Mouse (Mus musculus): ENCODE results near the gene Foxp1. TPM values are rescaled to one million over a fixed set of nuclear protein-coding genes. Genes with fewer than 3 reads are reported as not detected.

Foxp1 gene
- polyA plus RNA-seq, 1 experiment from 2014 or later = 121 TPM

DNA sequence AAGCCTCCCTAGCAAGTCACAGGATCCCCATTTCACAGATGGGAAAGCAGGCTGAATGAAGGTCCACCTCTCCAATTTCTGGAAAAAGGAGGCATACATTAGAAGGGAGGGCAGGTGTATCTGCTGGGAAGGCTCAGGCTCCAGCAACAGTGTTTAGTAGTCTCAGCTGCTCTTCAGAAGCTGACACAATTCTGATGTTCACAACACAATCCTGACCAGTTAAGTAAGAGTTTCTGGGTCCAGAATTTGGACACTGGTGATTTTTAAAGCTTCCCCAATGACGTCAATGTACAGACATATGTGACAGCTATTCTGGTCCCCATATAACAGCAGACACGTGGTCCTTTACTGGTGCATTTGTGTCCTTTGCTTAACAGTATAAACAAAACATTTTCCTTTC, 169.1 kb downstream of the Foxp1 start:
- DNase-seq (ENCODE audit: low spot score) (no peak), ATAC-seq (no peak)
- Histone ChIP-seq H3K27ac (ENCODE audit: low read length) (no peak overlapping the region), H3K4me1 (ENCODE audit: insufficient read depth, low read depth, low read length) (no peaks in the 10 kb centered on the region), H3K9ac (replicated peaks; ENCODE audit: low read depth) (no peak overlapping the region), H3K9me3 (ENCODE audit: low read length) (no peaks in the 10 kb centered on the region), H3K4me2 (replicated peaks; ENCODE audit: low read depth, low read length) (no peak overlapping the region), H3K27me3 (replicated peaks; ENCODE audit: insufficient read depth, low read length) (no peaks in the 10 kb centered on the region), H3K36me3 (ENCODE audit: insufficient read depth, low read length) (no peaks in the 10 kb centered on the region), H3K4me3 (ENCODE audit: low read depth, low read length) (no peak overlapping the region)
- 59% methylated on average over 2 of the region's 2 CpGs for WGBS
- TF ChIP-seq CTCF (IDR thresholded peaks at IDR 0.05) = no peak
- TF ChIP-seq EP300 (IDR thresholded peaks at IDR 0.05) = no peak

DNA sequence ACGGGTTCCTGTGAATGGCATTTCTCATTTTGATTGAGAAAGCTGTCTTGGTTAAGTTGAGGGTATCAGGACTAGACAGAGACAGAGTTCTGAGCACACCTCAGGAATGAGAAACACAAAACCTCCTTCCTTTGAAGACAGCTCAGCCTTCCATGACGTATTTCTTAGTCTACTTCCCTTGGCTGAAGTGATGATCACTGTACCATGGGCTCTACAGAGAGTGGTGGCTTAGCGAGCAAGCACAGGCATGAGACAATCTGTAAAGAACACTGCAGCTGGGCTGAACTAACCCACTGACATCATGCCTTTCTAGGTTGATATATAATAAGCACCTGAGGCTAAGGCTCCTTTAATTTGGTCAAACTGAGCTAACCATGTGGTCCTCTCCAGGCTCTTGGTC, 172.0 kb downstream of the Foxp1 start:
- ATAC-seq (no peak), DNase-seq (ENCODE audit: low spot score) (no peak)
- H3K36me3 ChIP-seq (ENCODE audit: insufficient read depth, low read length) = no peaks in the 10 kb centered on the region
- TF ChIP-seq EP300 (IDR thresholded peaks at IDR 0.05) (no peak), CTCF (IDR thresholded peaks at IDR 0.05) (no peak)
- H3K9ac ChIP-seq (replicated peaks; ENCODE audit: low read depth) = no peak overlapping the region
- no peak overlapping the region for H3K4me2 ChIP-seq (replicated peaks; ENCODE audit: low read depth, low read length)
- no peak overlapping the region for H3K4me3 ChIP-seq (ENCODE audit: low read depth, low read length)
- H3K27me3 ChIP-seq (replicated peaks; ENCODE audit: insufficient read depth, low read length) = no peaks in the 10 kb centered on the region
- H3K27ac ChIP-seq (ENCODE audit: low read length) = no peak overlapping the region
- H3K9me3 ChIP-seq (ENCODE audit: low read length) = no peaks in the 10 kb centered on the region
- WGBS = 64% methylated on average over 3 of the region's 3 CpGs
- H3K4me1 ChIP-seq (ENCODE audit: insufficient read depth, low read depth, low read length) = no peaks in the 10 kb centered on the region

DNA sequence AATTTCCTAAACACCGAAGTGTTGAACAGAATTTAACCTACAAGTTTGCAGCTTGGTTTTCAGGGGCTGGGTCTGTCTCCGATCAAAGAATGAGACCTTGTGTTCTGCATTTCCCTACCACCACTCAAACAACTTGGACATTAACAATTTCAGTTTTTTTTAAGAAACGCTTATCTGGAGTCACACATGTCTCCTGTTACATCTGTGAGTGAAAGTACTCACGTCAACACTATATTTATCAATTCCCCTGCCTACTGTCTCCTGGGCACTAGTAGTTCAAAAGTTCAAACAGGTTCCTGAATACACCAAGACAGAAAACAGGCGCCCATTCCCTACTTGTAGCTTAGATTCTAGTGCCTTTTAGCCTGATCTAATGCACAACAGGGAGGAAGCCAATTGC, 172.4 kb downstream of the Foxp1 start:
- H3K27ac ChIP-seq (ENCODE audit: low read length) = no peak overlapping the region
- H3K4me2 ChIP-seq (replicated peaks; ENCODE audit: low read depth, low read length) = no peak overlapping the region
- 47% methylated on average over 5 of the region's 5 CpGs for WGBS
- no peaks in the 10 kb centered on the region for H3K36me3 ChIP-seq (ENCODE audit: insufficient read depth, low read length)
- DNase-seq (ENCODE audit: low spot score) = no peak
- H3K4me1 ChIP-seq (ENCODE audit: insufficient read depth, low read depth, low read length) = no peaks in the 10 kb centered on the region
- no peak overlapping the region for H3K9ac ChIP-seq (replicated peaks; ENCODE audit: low read depth)
- TF ChIP-seq EP300 (IDR thresholded peaks at IDR 0.05) (no peak), CTCF (IDR thresholded peaks at IDR 0.05) (no peak)
- no peaks in the 10 kb centered on the region for H3K9me3 ChIP-seq (ENCODE audit: low read length)
- ATAC-seq = no peak
- no peaks in the 10 kb centered on the region for H3K27me3 ChIP-seq (replicated peaks; ENCODE audit: insufficient read depth, low read length)
- H3K4me3 ChIP-seq (ENCODE audit: low read depth, low read length) = no peak overlapping the region

DNA sequence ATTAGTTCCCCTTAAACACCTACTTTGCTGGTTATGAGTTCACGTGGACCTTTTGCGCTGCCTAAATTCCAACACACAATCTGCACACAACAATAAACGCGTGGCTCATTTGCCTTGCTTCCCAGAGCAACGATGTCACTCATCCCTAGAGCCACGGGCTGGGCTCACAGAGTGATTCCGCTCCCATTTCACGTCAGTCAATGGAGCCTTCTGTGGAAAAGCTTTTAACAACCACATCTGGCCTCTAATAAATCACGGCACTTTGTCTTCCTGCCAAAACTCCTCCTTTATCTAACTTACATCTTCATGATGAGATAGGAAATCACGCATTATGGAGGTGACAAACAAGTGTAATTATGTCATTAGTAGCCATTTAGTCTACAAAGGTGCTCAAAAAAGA, 174.7 kb downstream of the Foxp1 start:
- WGBS = 66% methylated on average over 10 of the region's 10 CpGs
- H3K4me3 ChIP-seq (ENCODE audit: low read depth, low read length) = no peak overlapping the region
- H3K9ac ChIP-seq (replicated peaks; ENCODE audit: low read depth) = no peak overlapping the region
- ATAC-seq = no peak
- no peak for TF ChIP-seq CTCF (IDR thresholded peaks at IDR 0.05)
- TF ChIP-seq EP300 (IDR thresholded peaks at IDR 0.05) = no peak
- H3K4me2 ChIP-seq (replicated peaks; ENCODE audit: low read depth, low read length) = no peak overlapping the region
- no peak overlapping the region for H3K27ac ChIP-seq (ENCODE audit: low read length)
- H3K27me3 ChIP-seq (replicated peaks; ENCODE audit: insufficient read depth, low read length) = no peaks in the 10 kb centered on the region
- H3K36me3 ChIP-seq (ENCODE audit: insufficient read depth, low read length) = no peaks in the 10 kb centered on the region
- no peaks in the 10 kb centered on the region for H3K9me3 ChIP-seq (ENCODE audit: low read length)
- DNase-seq (ENCODE audit: low spot score) = no peak
- peaks cover 2% of the 10 kb centered on the region; the same call in 1 of the 2 replicates for H3K4me1 ChIP-seq (ENCODE audit: insufficient read depth, low read depth, low read length)

DNA sequence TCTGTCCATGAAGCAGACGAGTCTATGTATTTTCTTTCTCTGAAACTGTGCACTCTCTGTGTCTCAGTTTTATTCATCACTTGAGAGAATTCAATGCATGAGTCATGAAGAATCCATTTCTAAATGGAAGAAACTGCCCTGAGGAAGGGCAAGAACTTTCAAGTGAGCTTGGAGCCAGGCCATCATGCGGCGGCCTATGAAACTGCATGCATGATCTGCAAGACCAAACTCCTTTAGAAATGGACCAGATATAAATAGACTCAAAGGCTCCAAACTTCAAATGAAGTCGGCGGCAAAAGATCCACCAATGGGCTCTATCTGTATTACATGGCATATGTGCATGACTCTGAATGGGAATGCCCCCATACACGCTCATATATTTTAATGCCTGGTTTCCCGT, 177.6 kb downstream of the Foxp1 start:
- no peaks in the 10 kb centered on the region for H3K27me3 ChIP-seq (replicated peaks; ENCODE audit: insufficient read depth, low read length)
- no peak overlapping the region for H3K9ac ChIP-seq (replicated peaks; ENCODE audit: low read depth)
- 97% methylated on average over 7 of the region's 7 CpGs for WGBS
- TF ChIP-seq EP300 (IDR thresholded peaks at IDR 0.05) (no peak), CTCF (IDR thresholded peaks at IDR 0.05) (no peak)
- no peaks in the 10 kb centered on the region for H3K36me3 ChIP-seq (ENCODE audit: insufficient read depth, low read length)
- H3K9me3 ChIP-seq (ENCODE audit: low read length) = no peaks in the 10 kb centered on the region
- H3K4me1 ChIP-seq (ENCODE audit: insufficient read depth, low read depth, low read length) = peaks cover 2% of the 10 kb centered on the region; the same call in 1 of the 2 replicates
- H3K4me3 ChIP-seq (ENCODE audit: low read depth, low read length) = no peak overlapping the region
- no peak for DNase-seq (ENCODE audit: low spot score)
- H3K27ac ChIP-seq (ENCODE audit: low read length) = no peak overlapping the region
- H3K4me2 ChIP-seq (replicated peaks; ENCODE audit: low read depth, low read length) = no peak overlapping the region
- ATAC-seq = no peak

DNA sequence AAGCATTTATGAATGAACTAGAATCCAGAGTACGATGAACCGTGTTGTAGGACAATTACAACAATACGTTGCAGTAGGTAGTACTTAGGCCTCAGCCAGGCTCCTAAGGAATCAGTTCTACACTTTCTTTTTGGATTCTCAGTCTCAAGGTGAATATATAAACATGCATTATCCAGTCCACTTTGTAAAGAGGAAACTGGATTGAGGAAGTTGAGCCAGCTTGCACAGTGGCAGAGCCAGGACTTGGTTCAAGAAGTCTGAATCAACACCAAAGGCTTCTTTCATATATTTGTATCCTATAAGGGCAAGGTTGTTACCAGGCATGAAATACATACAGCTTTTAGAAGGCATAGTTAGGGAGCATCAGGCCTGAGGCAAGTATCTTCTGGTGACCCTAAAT, 178.2 kb downstream of the Foxp1 start:
- DNase-seq (ENCODE audit: low spot score) (no peak), ATAC-seq (no peak)
- Histone ChIP-seq H3K9me3 (ENCODE audit: low read length) (no peaks in the 10 kb centered on the region), H3K36me3 (ENCODE audit: insufficient read depth, low read length) (no peaks in the 10 kb centered on the region), H3K4me2 (replicated peaks; ENCODE audit: low read depth, low read length) (no peak overlapping the region), H3K4me3 (ENCODE audit: low read depth, low read length) (no peak overlapping the region), H3K27ac (ENCODE audit: low read length) (no peak overlapping the region), H3K27me3 (replicated peaks; ENCODE audit: insufficient read depth, low read length) (no peaks in the 10 kb centered on the region), H3K4me1 (ENCODE audit: insufficient read depth, low read depth, low read length) (peaks cover 2% of the 10 kb centered on the region; the same call in 1 of the 2 replicates), H3K9ac (replicated peaks; ENCODE audit: low read depth) (no peak overlapping the region)
- WGBS = 42% methylated on average over 3 of the region's 3 CpGs
- no peak for TF ChIP-seq CTCF (IDR thresholded peaks at IDR 0.05)

DNA sequence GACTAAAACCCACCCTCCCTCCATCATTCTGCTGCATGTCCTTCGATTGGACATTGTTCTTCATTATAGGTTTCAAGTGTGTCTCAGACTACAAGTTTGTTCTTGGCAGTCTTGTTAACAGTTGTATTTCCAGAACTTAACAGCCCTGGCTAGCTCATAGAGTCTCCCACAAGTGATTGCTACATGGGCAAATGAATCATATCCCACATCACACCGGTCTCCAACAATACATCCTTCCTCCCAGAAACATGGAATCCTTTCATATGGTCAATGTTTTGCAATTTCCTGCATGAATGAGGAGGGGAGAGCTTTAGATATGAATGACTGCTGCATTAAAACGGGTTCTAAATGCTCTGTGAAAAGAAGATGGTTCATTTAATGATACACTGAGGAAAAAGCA, 178.7 kb downstream of the Foxp1 start:
- TF ChIP-seq CTCF (IDR thresholded peaks at IDR 0.05) (no peak), EP300 (IDR thresholded peaks at IDR 0.05) (no peak)
- ATAC-seq (no peak), DNase-seq (ENCODE audit: low spot score) (no peak)
- Histone ChIP-seq H3K27ac (ENCODE audit: low read length) (no peak overlapping the region), H3K4me3 (ENCODE audit: low read depth, low read length) (no peak overlapping the region), H3K9ac (replicated peaks; ENCODE audit: low read depth) (no peak overlapping the region), H3K4me1 (ENCODE audit: insufficient read depth, low read depth, low read length) (peaks cover 2% of the 10 kb centered on the region; the same call in 1 of the 2 replicates), H3K27me3 (replicated peaks; ENCODE audit: insufficient read depth, low read length) (no peaks in the 10 kb centered on the region), H3K4me2 (replicated peaks; ENCODE audit: low read depth, low read length) (no peak overlapping the region), H3K9me3 (ENCODE audit: low read length) (no peaks in the 10 kb centered on the region), H3K36me3 (ENCODE audit: insufficient read depth, low read length) (no peaks in the 10 kb centered on the region)
- WGBS = 55% methylated on average over 3 of the region's 3 CpGs
